Mouse (Mus musculus): ENCODE results near the gene Cdk2ap2.
"Not testable (repeated sequence)": the region's sequence is repeated elsewhere in the genome, so short reads cannot be mapped to it uniquely, and the experiment has no call there.

GRCm38 (mm10) chr19:4135963-4136345 is 39.0 kb downstream of the Cdk2ap2 start:
- peak; percentile 48 for TF ChIP-seq CTCF (conservative IDR thresholded peaks at IDR 0.05; ENCODE audit: insufficient read depth, insufficient read length, low read depth, low read length)
- TF ChIP-seq POLR2A (IDR thresholded peaks at IDR 0.05; ENCODE audit: low read depth, low read length) = not testable (repeated sequence)
